Mouse (Mus musculus): ENCODE data around the gene Gpatch4. TPM values are rescaled to one million over a fixed set of nuclear protein-coding genes. Genes with fewer than 3 reads are reported as not detected.

Gene Gpatch4
- polyA plus RNA-seq, 1 experiment: 34.8 TPM

DNA sequence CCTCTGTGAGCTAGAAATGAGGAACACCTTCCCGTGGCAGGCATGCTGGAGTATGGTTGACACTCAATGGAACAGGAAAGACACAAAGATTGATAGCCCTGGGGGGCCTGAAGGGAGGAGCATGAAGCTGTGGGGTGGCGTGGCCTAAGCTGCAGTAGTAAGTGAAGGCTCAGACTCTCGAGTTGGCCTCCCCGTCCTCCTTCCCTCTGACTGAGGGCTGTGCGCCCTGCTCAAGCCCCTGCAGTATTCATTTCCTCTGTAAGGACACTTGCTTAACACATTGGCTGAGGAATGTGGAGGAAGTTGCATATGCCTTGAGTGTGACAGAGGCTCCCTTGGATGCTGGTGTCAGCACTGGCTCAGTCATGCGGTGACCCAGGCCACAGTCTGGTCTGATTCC is 59.7 kb downstream of the Gpatch4 start:
- TF ChIP-seq GATA1 (IDR thresholded peaks at IDR 0.05; ENCODE audit: low read length): no peak

Other genes with a start within 250 kb of the Gpatch4 start
- gene Ntrk1, start 247.9 kb upstream of the Gpatch4 start, polyA plus RNA-seq (2012): not detected in 2 replicates
- not detected in 2 replicates for gene Insrr, start 246.2 kb upstream of the Gpatch4 start, polyA plus RNA-seq (2012)
- gene Pear1, start 218.8 kb upstream of the Gpatch4 start, polyA plus RNA-seq (2012): not detected in 2 replicates
- gene Sh2d2a, start 196.4 kb upstream of the Gpatch4 start, polyA plus RNA-seq (2012): 0.02 TPM in 1 of 2 replicates, not detected in the other
- gene Prcc, start 157.5 kb upstream of the Gpatch4 start, polyA plus RNA-seq (2012): 81.3 and 101 TPM in 2 replicates
- 2,373 and 3,088 TPM in 2 replicates for gene Hdgf, start 136.8 kb upstream of the Gpatch4 start, polyA plus RNA-seq (2012)
- 13.8 and 15.8 TPM in 2 replicates for gene Mrpl24, start 123.6 kb upstream of the Gpatch4 start, polyA plus RNA-seq (2012)
- gene Isg20l2, start 112.8 kb upstream of the Gpatch4 start, polyA plus RNA-seq (2012): 14.0 and 17.6 TPM in 2 replicates
- gene Rrnad1, start 112.4 kb upstream of the Gpatch4 start, polyA plus RNA-seq (2012): 16.3 and 26.0 TPM in 2 replicates
- not detected in 2 replicates for gene Crabp2, start 94.4 kb upstream of the Gpatch4 start, polyA plus RNA-seq (2012)
- gene Nes, start 72.0 kb upstream of the Gpatch4 start, polyA plus RNA-seq (2012): not detected in 2 replicates
- gene Bcan, start 42.9 kb upstream of the Gpatch4 start, polyA plus RNA-seq (2012): not detected in 2 replicates
- gene Hapln2, start 15.5 kb upstream of the Gpatch4 start, polyA plus RNA-seq (2012): not detected in 2 replicates
- gene Naxe, start 15.4 kb downstream of the Gpatch4 start, polyA plus RNA-seq (2012): 26.1 and 37.5 TPM in 2 replicates
- not detected in 2 replicates for gene Ttc24, start 35.2 kb downstream of the Gpatch4 start, polyA plus RNA-seq (2012)
- gene Iqgap3, start 38.9 kb downstream of the Gpatch4 start, polyA plus RNA-seq (2012): 7.6 and 13.5 TPM in 2 replicates
- 164 and 168 TPM in 2 replicates for gene Mef2d, start 99.3 kb downstream of the Gpatch4 start, polyA plus RNA-seq (2012)
- gene Rhbg, start 211.6 kb downstream of the Gpatch4 start, polyA plus RNA-seq (2012): not detected in 2 replicates
- not detected in 2 replicates for gene Gm38392, start 244.1 kb downstream of the Gpatch4 start, polyA plus RNA-seq (2012)